Mouse (Mus musculus) embryonic fibroblast, embryonic 13.5 days (primary cell): ENCODE data around the gene Gm49368.

Source experiments
- CTCF ChIP-seq: IDR thresholded peaks from 2 replicates; pipeline ENCODE4 v1.5.1; 2011; ENCODE audit warnings: mild to moderate bottlenecking, control low read depth, low read length, moderate library complexity, borderline replicate concordance; ENCODE audit not compliant: insufficient read depth
- POLR2A ChIP-seq: IDR thresholded peaks from 2 replicates; pipeline ENCODE4 v1.6.1; 2011; ENCODE audit warnings: low read depth, mild to moderate bottlenecking, control low read depth, low read length, moderate library complexity

- TF ChIP-seq CTCF (no peak), POLR2A (no peak)
These were observed 92.4 kb downstream of the Gm49368 start for GRCm38 (mm10) chr7:128154924-128155323.
